Mouse (Mus musculus) adipocyte (in vitro differentiated cells): ENCODE measurements around the gene Ndufs2.

Experiments
- DNase-seq: peaks from one replicate; pipeline ENCODE4 v3.0.0-alpha.2; 2016; ENCODE audit warnings: low spot score

The Ndufs2 gene

GRCm38 (mm10) chr1:171250680-171251593 lies at the start of gene Ndufs2:
Ndufs2 (minus strand) TSS chr1:171251388.
- DNase-seq: no peak

DNA sequence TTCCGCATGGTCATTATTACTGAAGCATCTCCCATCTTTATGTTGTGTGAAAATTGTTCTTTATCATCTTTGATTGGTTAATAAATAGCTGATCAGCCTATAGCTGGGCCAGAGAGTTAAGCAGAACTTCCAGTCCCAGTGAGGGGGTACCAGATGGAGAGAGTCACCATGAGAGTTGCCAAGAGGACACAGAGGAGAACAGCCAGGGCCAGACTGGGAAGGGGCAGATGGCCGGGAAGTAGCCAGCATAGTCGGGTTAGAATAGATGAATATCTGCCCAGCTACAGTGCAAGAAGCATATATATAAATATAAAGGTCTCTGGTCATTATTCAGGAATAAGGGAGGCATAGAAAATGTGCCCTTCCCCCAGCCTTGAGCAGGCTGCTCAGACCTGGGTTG lies 47.0 kb upstream of the Ndufs2 start:
- no peak for DNase-seq

GRCm38 (mm10) chr1:171295063-171295402 lies 43.8 kb upstream of the Ndufs2 start:
- no peak for DNase-seq

GRCm38 (mm10) chr1:171294298-171295062 lies 43.3 kb upstream of the Ndufs2 start, which contains the start of gene Ufc1:
Ufc1 (minus strand) TSS chr1:171295024.
- DNase-seq: peak; percentile 94

DNA sequence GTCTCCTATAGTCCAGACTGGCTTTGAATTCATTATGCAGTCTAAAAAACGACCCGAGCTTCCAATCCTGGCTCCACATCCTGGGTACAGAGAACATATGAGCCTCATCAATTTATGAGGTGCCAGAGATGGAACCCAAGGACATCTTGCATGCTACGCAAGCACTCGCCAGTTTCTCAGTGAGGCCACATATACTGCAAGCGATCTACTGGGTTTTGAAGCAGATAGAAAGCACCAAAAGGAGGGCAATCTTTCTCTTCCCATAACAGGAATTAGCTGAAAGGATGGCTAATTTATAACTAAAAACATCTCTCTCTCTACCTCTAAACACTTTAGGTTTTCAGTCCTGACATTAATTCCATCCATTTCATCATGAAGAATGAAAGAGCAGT lies 42.7 kb upstream of the Ndufs2 start:
- peak; percentile 33 for DNase-seq

DNA sequence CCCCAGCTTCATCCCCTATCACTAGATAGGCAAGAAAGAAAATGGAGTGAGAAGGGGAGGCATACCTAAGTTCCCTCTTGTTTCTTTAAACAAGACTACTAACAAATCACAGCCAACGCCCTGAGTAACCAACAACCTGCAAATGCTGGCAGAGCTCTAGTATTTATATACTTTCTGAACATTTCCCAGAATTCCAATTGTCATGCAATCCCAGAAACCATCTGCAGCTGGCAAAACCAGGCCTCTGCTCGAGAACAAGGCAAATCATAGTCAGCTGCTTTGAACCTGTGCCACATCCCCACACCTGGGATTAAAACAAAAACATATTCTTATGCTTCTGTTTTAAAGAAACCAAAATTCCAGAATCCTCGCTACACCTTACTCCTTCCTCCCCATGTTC lies 42.2 kb upstream of the Ndufs2 start:
- DNase-seq: no peak

DNA sequence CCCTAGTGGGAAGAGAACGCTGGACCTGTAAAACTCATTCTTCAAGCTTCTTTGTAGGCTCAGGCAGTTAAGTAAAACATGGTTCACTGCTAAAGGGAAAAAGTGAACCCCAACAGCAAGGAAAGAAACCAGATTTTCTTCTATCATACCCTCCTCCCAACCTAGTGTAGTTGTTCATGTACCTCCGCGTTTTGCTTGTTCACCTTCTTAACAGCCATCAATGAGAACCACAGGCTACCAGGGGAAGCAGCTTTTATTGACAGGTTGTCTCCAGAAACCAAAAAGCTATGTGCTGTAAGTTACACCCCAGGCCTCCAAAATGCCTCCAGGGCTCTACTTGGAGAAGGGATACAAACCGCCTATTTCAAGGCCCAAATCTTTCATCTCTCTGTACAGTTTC lies 37.1 kb upstream of the Ndufs2 start:
- DNase-seq: no peak

- DNase-seq: peak; percentile 92
Observed at GRCm38 (mm10) chr1:171287136-171288081, 36.2 kb upstream of the Ndufs2 start, which contains the start of gene Usp21. Usp21 (minus strand) TSS chr1:171287991.

DNA sequence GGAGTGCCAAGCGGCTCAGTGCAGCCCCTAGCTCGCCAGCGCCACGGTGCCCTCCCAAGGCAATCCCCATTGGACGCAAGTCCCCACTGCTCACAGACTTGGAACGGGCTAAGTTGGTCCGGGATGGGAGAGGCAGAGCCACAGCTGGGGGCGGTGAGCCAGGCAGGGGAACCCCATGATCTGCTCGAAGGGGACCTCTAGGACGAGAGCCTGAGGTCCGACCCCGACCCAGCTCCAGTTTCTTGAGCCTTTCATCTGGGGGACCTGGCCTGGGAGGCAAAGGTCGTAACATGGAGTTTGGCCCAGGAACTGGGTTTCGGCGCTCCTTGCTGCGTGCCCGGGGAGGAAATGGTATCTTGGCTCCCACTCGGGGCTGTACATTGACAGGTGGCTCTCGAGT lies 35.3 kb upstream of the Ndufs2 start:
- DNase-seq: no peak

DNA sequence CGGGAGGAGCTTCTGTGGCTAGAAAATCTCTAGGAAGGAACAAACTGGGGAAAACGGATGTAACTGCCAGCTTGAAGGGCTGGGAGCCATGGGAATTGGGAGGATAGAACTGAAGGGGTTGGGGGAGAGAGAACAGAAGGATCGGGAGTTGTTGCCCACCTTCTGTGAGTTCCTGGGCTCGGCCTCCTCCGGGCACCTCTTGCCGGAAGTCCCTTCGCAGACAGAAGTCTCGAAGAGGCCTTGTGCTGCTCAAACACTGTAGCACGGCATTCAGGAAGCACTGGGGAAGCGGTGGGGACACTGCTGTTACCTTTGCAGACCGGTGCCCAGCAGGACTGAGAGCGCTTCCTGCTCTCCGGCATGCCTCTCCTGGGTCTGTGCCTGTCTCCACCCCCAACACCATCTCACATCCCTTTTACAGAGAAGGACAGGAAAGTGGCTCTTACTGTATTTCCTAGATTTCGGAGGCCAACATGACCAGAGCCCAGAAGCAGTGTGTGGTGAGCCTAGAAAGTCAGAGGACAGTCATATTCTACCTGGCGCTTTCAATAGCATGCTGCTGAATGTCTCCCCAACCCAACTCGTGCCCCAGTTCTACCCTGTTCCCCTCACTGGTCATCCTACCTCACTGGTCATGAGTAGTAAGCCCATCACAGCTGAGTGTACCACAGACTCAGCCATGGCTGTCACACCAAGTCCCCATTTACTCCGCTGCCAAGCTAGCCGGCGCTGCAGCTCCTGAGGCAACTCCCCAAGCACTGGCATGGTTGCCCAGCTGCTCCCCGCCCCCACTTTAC lies 34.1 kb upstream of the Ndufs2 start:
- no peak for DNase-seq

DNA sequence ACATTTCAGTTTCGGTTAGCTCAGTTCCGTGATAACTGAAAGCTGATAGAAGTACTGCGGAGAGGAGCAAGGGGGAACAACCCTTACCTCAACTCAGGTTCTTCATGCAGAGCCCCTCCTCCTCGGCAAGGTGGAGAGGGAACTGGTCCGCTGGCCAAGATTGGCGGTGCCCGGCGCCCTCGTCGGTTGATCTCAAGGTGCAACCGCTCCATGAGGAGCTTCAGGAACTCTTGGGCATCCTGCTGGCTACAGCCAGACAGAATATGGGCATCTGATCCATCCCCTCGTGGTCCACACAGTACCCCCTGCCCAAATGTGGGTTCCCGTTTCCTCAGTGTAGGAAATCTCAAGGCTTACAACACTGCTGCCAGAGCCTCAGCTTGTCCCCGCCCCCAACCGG lies 33.3 kb upstream of the Ndufs2 start:
- DNase-seq: no peak

DNA sequence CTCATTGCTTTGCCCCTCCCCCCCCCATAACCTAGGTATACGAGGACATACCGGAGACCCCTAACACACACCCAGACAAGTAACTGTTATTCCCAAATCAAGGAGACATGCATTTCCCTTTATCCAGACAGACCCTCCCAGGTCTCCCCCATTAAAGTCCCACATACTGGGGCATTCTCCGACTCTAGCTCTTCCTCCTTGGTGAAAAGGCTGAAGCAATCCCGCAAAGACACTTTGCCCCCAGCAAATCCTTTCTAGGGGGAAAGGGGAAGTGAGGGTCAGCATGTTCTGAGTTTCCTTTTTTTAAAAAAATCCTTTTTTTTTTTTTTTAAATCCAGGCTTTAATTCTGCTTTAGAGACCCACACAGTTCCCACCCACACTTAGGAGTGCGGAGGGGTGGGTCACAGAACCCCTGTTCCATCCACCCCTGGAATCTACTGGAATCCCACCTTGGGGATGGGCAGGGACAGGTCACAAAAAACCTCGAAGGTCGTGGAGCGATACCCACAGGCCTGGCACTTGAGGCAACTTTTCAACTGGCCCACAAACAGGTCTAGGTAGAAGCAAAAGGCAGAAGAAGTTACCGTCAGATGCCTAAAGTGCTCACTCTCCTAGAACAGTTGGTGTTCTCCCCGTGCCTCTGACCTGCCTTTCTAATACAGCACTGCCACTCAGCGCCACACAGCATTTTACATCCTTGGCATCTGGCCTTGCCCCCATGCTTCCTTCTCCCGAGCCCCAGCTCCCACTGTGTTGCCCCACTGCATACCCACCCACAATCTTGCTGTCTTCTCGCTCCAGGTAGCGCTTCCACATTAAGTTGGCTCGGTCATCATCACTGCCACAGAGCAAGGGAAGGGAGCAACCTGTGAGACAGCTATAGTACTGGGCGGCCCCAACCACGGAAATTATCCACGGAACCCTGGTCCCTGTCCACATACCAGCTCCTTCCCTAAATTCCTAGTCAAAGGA lies 32.3 kb upstream of the Ndufs2 start:
- no peak for DNase-seq

GRCm38 (mm10) chr1:171282086-171282805 lies 31.1 kb upstream of the Ndufs2 start:
- DNase-seq: no peak

- peak; percentile 92 for DNase-seq
Observed at GRCm38 (mm10) chr1:171281528-171281923, 30.3 kb upstream of the Ndufs2 start.

GRCm38 (mm10) chr1:171280916-171281527 lies 29.8 kb upstream of the Ndufs2 start, which contains the start of gene Ppox:
Ppox (minus strand) TSS chr1:171281186.
- peak; percentile 99 for DNase-seq

DNA sequence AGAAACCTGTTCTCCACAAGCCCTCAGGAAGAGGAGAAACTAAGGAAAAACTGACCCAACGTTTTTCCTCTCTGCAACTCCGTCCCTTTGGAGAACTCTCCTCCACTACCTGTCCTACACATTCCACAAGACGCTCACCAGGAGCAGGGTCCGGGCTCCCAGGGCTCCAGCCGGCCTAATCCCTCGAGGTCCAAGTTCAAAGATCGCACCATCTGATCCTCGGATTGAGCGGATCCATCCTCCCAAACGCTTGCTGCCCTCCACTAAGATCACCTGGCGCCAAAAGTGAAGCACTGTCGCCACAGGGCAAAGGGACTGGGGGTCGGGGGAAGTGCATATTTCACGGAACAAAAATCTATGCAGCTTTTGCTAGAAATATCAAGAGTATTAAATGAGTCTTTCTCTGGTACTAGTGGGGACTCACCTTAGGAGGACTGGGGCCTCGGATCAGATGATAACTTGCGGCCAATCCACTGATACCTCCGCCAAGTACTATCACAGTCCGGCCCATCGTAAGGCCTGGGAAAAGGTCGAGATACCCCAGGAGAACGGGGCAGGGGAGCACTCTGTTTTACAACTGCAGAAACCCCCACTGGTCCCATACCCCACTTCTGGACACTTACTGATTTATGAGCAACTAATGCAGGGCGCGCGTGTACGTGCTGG lies 29.2 kb upstream of the Ndufs2 start:
- DNase-seq: no peak

DNA sequence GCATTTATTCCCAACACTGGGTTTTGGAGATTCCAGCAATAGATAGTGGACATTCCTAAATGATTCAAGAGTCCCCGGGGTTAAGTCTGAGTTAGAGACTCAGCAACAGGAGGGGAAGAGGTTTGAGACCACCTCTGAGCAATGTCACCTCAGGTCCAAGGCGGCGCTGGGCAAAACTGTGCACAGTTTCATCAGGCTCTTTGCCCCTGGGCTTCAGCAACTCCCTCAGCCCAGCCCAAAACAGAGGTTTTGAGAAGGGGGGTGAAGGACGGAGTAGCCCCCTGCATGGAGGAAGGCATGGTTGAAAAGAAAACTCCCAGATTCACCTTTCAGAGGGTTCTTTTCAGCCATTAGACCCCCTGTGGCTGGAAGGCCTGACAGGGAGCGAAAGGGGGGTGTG lies 28.5 kb upstream of the Ndufs2 start:
- no peak for DNase-seq

DNA sequence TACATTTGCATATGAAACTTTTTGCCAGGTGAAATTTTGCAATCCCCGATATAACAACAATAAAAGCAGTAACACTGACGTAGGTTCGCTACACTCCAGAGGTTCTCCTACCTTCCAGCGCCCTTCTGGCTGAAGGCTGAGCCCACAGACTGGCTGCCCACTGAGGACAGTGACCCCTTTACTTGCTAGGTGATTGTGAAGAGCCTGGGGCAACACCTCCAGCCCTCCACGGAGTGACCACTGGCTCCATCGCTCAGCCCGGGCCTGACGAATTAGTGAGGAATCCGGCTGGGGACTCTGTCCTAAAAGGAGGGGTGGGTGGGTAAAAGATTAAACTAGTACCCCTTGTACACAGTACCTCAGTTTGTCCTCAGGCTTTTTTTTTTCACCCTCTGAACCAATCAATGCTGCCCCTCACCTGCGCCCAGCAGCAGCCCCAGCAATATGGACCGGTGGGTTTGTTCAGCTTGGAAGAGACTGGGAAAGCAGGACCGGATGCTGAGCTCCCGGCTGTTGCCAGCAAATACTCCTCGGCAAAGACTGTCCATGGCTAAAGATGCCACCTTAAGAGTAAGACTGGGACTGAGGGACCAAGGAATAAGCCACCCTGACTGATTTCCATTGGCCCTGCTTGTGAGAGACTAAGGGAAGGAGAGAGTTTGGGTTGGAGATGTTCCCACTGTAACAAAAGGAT lies 28.0 kb upstream of the Ndufs2 start:
- no peak for DNase-seq
